Mouse (Mus musculus) liver, adult 2 months (tissue): ENCODE results near the gene Clip3.
A peak's percentile ranks its signal among the peaks of the same experiment; 100 is the strongest.

Experiments
- CTCF ChIP-seq: fragments of 200-500 bp; IDR thresholded peaks from 2 replicates; pipeline ENCODE4 v1.5.1; 2011; ENCODE audit warnings: low read depth, low read length, control low read depth
- POLR2A ChIP-seq: fragments of 200-500 bp; IDR thresholded peaks from 2 replicates; pipeline ENCODE4 v1.6.1; 2011; ENCODE audit warnings: low read length, control low read depth; ENCODE audit not compliant: insufficient read depth; ENCODE audit errors: extremely low read depth

GRCm38 (mm10) chr7:30300914-30301313 is 9.4 kb downstream of the Clip3 start:
- TF ChIP-seq POLR2A (no peak), CTCF (peak; percentile 71)
